Mouse (Mus musculus) lung, adult 2 months (tissue): ENCODE data around the gene Dock10.

ENCODE experiments used
- CTCF ChIP-seq: fragments of 200-500 bp; IDR thresholded peaks from 2 replicates; pipeline ENCODE4 v1.5.1; 2011; ENCODE audit warnings: mild to moderate bottlenecking, low read length, control low read depth; ENCODE audit not compliant: insufficient read depth
- POLR2A ChIP-seq: fragments of 200-500 bp; IDR thresholded peaks from 2 replicates; pipeline ENCODE4 v1.6.1; 2011; ENCODE audit warnings: low read depth, mild to moderate bottlenecking, control low read depth, low read length, borderline replicate concordance; ENCODE audit errors: extremely low read depth

DNA sequence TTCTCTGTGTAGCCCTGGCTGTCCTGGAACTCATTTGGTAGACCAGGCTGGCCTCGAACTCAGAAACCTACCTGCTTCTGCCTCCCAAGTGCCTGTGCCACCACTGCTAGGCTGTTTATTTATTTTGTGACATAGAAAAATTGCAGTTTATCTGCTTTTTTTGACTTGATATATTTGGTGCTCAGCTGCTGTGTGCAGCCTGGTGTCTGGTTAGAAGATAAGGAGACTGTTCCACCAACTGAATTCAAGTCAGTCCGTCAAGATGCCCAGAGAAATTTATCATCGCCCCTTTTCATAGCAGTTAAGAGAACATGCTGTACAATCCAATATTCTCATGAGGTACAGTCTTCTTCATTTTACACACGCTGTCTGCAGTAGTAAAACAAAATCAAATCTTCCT lies 124.8 kb downstream of the Dock10 start:
- no peak for TF ChIP-seq CTCF
- no peak for TF ChIP-seq POLR2A
